Mouse (Mus musculus) G1E (cell line): ENCODE results near the gene Gm1604a. TPM values are rescaled to one million over a fixed set of nuclear protein-coding genes. Genes with fewer than 3 reads are reported as not detected.
"Not testable (repeated sequence)": the region's sequence is repeated elsewhere in the genome, so short reads cannot be mapped to it uniquely, and the experiment has no call there.

ENCODE experiments used
- ATAC-seq: 2 replicates; pipeline ENCODE4 v1.8.0; 2016; ENCODE audit warnings: mild to moderate bottlenecking; ENCODE audit not compliant: insufficient number of reproducible peaks, poor library complexity, low FRiP score, severe bottlenecking; ENCODE audit errors: extremely low read depth
- DNase-seq: peaks from one replicate; pipeline ENCODE4 v3.0.0; 2012; ENCODE audit warnings: low spot score
- H3K27me3 ChIP-seq: 2 replicates; pipeline ENCODE4 v1.6.1; 2012; ENCODE audit warnings: mild to moderate bottlenecking, low read length, inconsistent platforms; ENCODE audit not compliant: insufficient read depth
- H3K36me3 ChIP-seq: replicated peaks from 2 replicates; pipeline ENCODE3; 2012; ENCODE audit warnings: mild to moderate bottlenecking, inconsistent platforms
- H3K4me1 ChIP-seq: 2 replicates; pipeline ENCODE4 v1.6.1; 2012; ENCODE audit warnings: low read depth, low read length, inconsistent platforms, mixed read lengths; ENCODE audit not compliant: insufficient read depth
- H3K4me3 ChIP-seq: 2 replicates; pipeline ENCODE4 v1.5.1; 2012; ENCODE audit warnings: low read depth, mild to moderate bottlenecking, inconsistent platforms, low read length, moderate library complexity, mixed read lengths
- H3K9me3 ChIP-seq: replicated peaks from 2 replicates; pipeline ENCODE4 v1.6.1; 2012; ENCODE audit warnings: inconsistent platforms
- polyA plus RNA-seq: library from polyadenylated mRNA; stranded (reverse); fragments of >175 nt; gene quantifications from 2 replicates; pipeline ENCODE4 v1.2.3, GENCODE M21; 2012
- total RNA-seq, 2 experiments: library from RNA; stranded (forward) in 1 of 2; stranded (reverse) in 1 of 2; fragments of 200-1000 nt in 1 of 2; fragments of >200 nt in 1 of 2; fragmentation: Nextera tagmentation in 1 of 2; gene quantifications; 2 replicates each; pipeline ENCODE4 v1.2.3; 2014 to 2017

The Gm1604a gene
- total and polyA plus RNA-seq, 3 experiments, result not detected

- not testable (repeated sequence) for H3K9me3 ChIP-seq, H3K36me3 ChIP-seq, H3K4me1 ChIP-seq, H3K27me3 ChIP-seq, H3K4me3 ChIP-seq, DNase-seq, ATAC-seq
Measured at GRCm38 (mm10) chr17:7075519-7075918, 50.2 kb downstream of the Gm1604a start.

- not testable (repeated sequence) for H3K9me3 ChIP-seq, H3K36me3 ChIP-seq, H3K27me3 ChIP-seq, H3K4me1 ChIP-seq, ATAC-seq, DNase-seq, H3K4me3 ChIP-seq
Measured at GRCm38 (mm10) chr17:7079558-7079957, 54.2 kb downstream of the Gm1604a start.

GRCm38 (mm10) chr17:7084523-7084922, 59.2 kb downstream of the Gm1604a start:
- not testable (repeated sequence) for H3K4me1 ChIP-seq, H3K4me3 ChIP-seq, DNase-seq, H3K27me3 ChIP-seq, H3K9me3 ChIP-seq, ATAC-seq, H3K36me3 ChIP-seq

GRCm38 (mm10) chr17:7085469-7086168, 60.3 kb downstream of the Gm1604a start:
- H3K27me3 ChIP-seq, H3K4me3 ChIP-seq, DNase-seq, H3K4me1 ChIP-seq, H3K9me3 ChIP-seq, H3K36me3 ChIP-seq, ATAC-seq: not testable (repeated sequence)

GRCm38 (mm10) chr17:7086836-7087235, 61.5 kb downstream of the Gm1604a start:
- H3K36me3 ChIP-seq, H3K9me3 ChIP-seq: not testable (repeated sequence)

GRCm38 (mm10) chr17:7097835-7098519, 72.6 kb downstream of the Gm1604a start:
- DNase-seq, H3K9me3 ChIP-seq, ATAC-seq, H3K4me3 ChIP-seq, H3K27me3 ChIP-seq, H3K36me3 ChIP-seq, H3K4me1 ChIP-seq: not testable (repeated sequence)

More at GRCm38 (mm10) chr17:7086836-7087235, 61.5 kb downstream of the Gm1604a start:
- not testable (repeated sequence) for H3K27me3 ChIP-seq, ATAC-seq, DNase-seq, H3K4me1 ChIP-seq, H3K4me3 ChIP-seq

- not testable (repeated sequence) for H3K4me1 ChIP-seq, H3K36me3 ChIP-seq, H3K4me3 ChIP-seq, H3K27me3 ChIP-seq, H3K9me3 ChIP-seq, DNase-seq, ATAC-seq
Measured at GRCm38 (mm10) chr17:7099096-7099495, 73.7 kb downstream of the Gm1604a start.

- not testable (repeated sequence) for ATAC-seq, H3K36me3 ChIP-seq, H3K9me3 ChIP-seq, H3K27me3 ChIP-seq, H3K4me1 ChIP-seq, H3K4me3 ChIP-seq, DNase-seq
Measured at GRCm38 (mm10) chr17:7102945-7103344, 77.6 kb downstream of the Gm1604a start.

GRCm38 (mm10) chr17:7111658-7112057, 86.3 kb downstream of the Gm1604a start:
- ATAC-seq, H3K4me1 ChIP-seq, H3K4me3 ChIP-seq, H3K27me3 ChIP-seq, H3K9me3 ChIP-seq, H3K36me3 ChIP-seq, DNase-seq: not testable (repeated sequence)

- not testable (repeated sequence) for H3K36me3 ChIP-seq, H3K27me3 ChIP-seq, ATAC-seq, H3K9me3 ChIP-seq, H3K4me3 ChIP-seq, DNase-seq, H3K4me1 ChIP-seq
Measured at GRCm38 (mm10) chr17:7116265-7116664, 90.9 kb downstream of the Gm1604a start.

GRCm38 (mm10) chr17:7120835-7121234, 95.5 kb downstream of the Gm1604a start:
- H3K27me3 ChIP-seq, DNase-seq, H3K9me3 ChIP-seq, H3K4me1 ChIP-seq, H3K4me3 ChIP-seq, ATAC-seq, H3K36me3 ChIP-seq: not testable (repeated sequence)

- not testable (repeated sequence) for H3K27me3 ChIP-seq, H3K4me1 ChIP-seq, H3K4me3 ChIP-seq, H3K9me3 ChIP-seq, ATAC-seq, H3K36me3 ChIP-seq, DNase-seq
Measured at GRCm38 (mm10) chr17:7122554-7122953, 97.2 kb downstream of the Gm1604a start.
